Mouse (Mus musculus): ENCODE results near the gene Inava. TPM values are rescaled to one million over a fixed set of nuclear protein-coding genes. Genes with fewer than 3 reads are reported as not detected.

Inava gene
- total and polyA plus RNA-seq, 3 experiments: 0.34 TPM; not detected in 1

GRCm38 (mm10) chr1:136263355-136263754 is 29.3 kb upstream of the Inava start (continued):
- TF ChIP-seq SMC3 (IDR thresholded peaks at IDR 0.05; ENCODE audit: low read depth, low read length): no peak
- no peak for TF ChIP-seq GABPA (IDR thresholded peaks at IDR 0.05; ENCODE audit: insufficient replicate concordance, low read depth, low read length)
- no peak for TF ChIP-seq TBP (conservative IDR thresholded peaks at IDR 0.05; ENCODE audit: low read depth, low read length)
- no peak; a peak in 1 of 4 replicates for TF ChIP-seq CTCF (conservative IDR thresholded peaks at IDR 0.05 in 1 of 2, IDR thresholded peaks at IDR 0.05 in 1 of 2; ENCODE audit: low read depth in 2 of 2, low read length in 2 of 2)
- no peak for TF ChIP-seq ZNF384 (IDR thresholded peaks at IDR 0.05; ENCODE audit: low read depth, low read length)

DNA sequence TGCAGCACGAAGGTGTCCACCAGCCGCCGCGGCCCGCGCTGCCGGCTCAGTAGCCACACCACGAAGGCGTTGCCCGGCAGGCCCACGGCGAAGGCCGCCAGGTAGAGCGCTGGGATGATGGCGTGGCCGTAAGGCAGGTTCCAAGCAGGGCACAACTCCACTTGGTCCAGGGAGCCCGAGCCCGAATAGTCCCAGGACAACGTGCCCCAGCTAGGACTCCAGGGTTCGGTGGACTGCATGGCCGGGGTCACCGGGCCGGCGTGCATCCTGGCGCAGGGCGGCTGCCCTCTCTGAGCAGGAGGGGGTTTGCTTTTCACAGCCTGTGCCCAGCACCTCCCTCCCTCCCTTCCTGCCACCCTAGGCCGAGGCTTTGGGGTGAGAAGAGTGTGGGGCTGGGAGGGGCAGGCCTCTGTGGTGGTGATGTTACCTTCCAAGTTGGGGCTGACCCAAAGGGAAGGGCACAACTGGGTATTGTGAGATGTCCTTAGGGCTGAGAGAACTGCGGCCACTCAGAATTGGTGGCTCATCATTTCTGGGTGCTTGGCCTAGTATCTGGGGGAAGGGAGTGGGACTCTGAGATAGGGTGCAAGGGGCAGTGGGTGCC is 26.7 kb upstream of the Inava start, which contains the start of gene Gpr25:
TSS of gene Gpr25 (minus strand) at position 239 of the 604 bp plus-strand sequence.
- no peak within 1 kb of the TSS for H3K4me3 ChIP-seq (replicated peaks in 1 of 3; ENCODE audit: low read depth in 2 of 3, low read length in 2 of 3, poor library complexity in 1 of 3)
- no peak for DNase-seq (ENCODE audit: extremely low read depth)
- no peaks in the 10 kb centered on the region for H3K79me2 ChIP-seq (replicated peaks; ENCODE audit: control insufficient read depth, extremely low read depth, insufficient read depth, poor library complexity, severe bottlenecking)
- no peak within 1 kb of the TSS for H3K4me2 ChIP-seq (ENCODE audit: insufficient read depth, low read depth, poor library complexity, severe bottlenecking)
- H3K9ac ChIP-seq (ENCODE audit: insufficient read depth, low read depth): no peak within 1 kb of the TSS
- dilution Hi-C loops (cut with MboI; ENCODE audit: extremely low pct_ligation_motif_present, extremely low pct_unique_long_range_greater_than_20kb, low sequenced_read_pairs) (no loop called here), in situ Hi-C loops (cut with MboI; ENCODE audit: low pct_ligation_motif_present, low pct_unique_long_range_greater_than_20kb, low sequenced_read_pairs) (no loop called here)
- H3K27me3 ChIP-seq (replicated peaks): no peaks in the 10 kb centered on the region
- H3K9me3 ChIP-seq (replicated peaks; ENCODE audit: low read length): peaks cover 14% of the 10 kb centered on the region
- H3K4me1 ChIP-seq (ENCODE audit: control insufficient read depth in 1 of 2, insufficient read depth in 2 of 2): peaks cover 34 to 46% of the 10 kb centered on the region in 2 experiments
- H3K36me3 ChIP-seq (replicated peaks in 1 of 2; ENCODE audit: control insufficient read depth in 1 of 2, insufficient read depth in 1 of 2, low read length in 1 of 2): no peaks in the 10 kb centered on the region
- H3K27ac ChIP-seq (ENCODE audit: insufficient read depth, low read depth): no peak within 1 kb of the TSS
- TF ChIP-seq RCOR1 (conservative IDR thresholded peaks at IDR 0.05; ENCODE audit: low read depth, low read length) (no peak), POLR2AphosphoS2 (IDR thresholded peaks at IDR 0.05; ENCODE audit: low read depth, low read length) (no peak), ELF1 (IDR thresholded peaks at IDR 0.05; ENCODE audit: low read depth, low read length) (no peak), SMC3 (IDR thresholded peaks at IDR 0.05; ENCODE audit: low read depth, low read length) (no peak), TBP (conservative IDR thresholded peaks at IDR 0.05; ENCODE audit: low read depth, low read length) (no peak), TCF12 (IDR thresholded peaks at IDR 0.05; ENCODE audit: low read depth, low read length) (no peak), POLR2A (IDR thresholded peaks at IDR 0.05; ENCODE audit: low read depth, low read length) (no peak), EP300 (IDR thresholded peaks at IDR 0.05; ENCODE audit: low read length) (no peak), MXI1 (IDR thresholded peaks at IDR 0.05; ENCODE audit: low read depth, low read length) (no peak), NRF1 (IDR thresholded peaks at IDR 0.05; ENCODE audit: low read depth, low read length) (no peak)

DNA sequence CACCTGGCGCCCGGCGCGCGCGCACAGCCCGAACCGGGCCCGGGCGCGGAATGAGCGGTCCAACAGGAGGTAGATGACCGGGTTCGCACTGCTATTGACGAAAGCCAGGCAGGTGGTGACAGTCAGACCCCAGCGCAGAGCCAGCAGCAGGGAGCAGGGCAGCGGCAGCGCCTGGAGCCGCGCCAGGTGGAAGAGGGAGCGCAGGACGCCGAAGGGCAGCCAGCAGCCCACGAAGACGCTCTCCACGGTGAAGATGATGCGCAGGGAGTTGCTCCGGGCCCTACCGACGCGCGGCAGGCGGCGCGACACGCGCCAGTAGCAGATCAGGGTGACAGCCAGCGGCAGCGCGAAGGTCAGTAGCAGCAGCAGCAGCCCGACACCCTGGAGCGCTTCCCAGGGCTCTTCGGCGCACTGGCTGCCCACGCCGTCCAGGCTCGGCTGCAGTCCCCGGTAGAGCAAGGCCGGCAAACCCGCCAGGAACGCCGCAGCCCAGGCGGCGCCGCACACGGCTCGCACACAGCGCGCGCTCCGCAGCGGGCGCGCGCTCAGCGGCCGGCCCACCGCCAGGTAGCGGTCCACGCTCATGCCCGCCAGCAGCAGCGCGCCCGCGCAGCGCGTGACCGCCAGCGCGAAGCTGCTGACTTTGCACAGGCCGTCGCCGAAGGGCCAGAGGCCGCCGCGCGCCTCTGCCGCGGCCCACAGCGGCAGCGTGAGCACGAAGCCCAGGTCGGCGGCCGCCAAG is 26.0 kb upstream of the Inava start:
- H3K36me3 ChIP-seq (replicated peaks in 1 of 2; ENCODE audit: control insufficient read depth in 1 of 2, insufficient read depth in 1 of 2, low read length in 1 of 2): no peaks in the 10 kb centered on the region
- DNase-seq (ENCODE audit: extremely low read depth): no peak
- no peak overlapping the region for H3K27ac ChIP-seq (ENCODE audit: insufficient read depth, low read depth)
- no peaks in the 10 kb centered on the region for H3K27me3 ChIP-seq (replicated peaks)
- H3K79me2 ChIP-seq (replicated peaks; ENCODE audit: control insufficient read depth, extremely low read depth, insufficient read depth, poor library complexity, severe bottlenecking): no peaks in the 10 kb centered on the region
- in situ Hi-C loops (cut with MboI; ENCODE audit: low pct_ligation_motif_present, low pct_unique_long_range_greater_than_20kb, low sequenced_read_pairs): no loop called here
- dilution Hi-C loops (cut with MboI; ENCODE audit: extremely low pct_ligation_motif_present, extremely low pct_unique_long_range_greater_than_20kb, low sequenced_read_pairs): no loop called here
- H3K4me1 ChIP-seq (ENCODE audit: control insufficient read depth in 1 of 2, insufficient read depth in 2 of 2): peaks cover 37 to 50% of the 10 kb centered on the region in 2 experiments
- H3K4me3 ChIP-seq (replicated peaks in 1 of 3; ENCODE audit: low read depth in 2 of 3, low read length in 2 of 3, poor library complexity in 1 of 3): no peak overlapping the region
- no peak overlapping the region for H3K9ac ChIP-seq (ENCODE audit: insufficient read depth, low read depth)
- TF ChIP-seq TCF12 (IDR thresholded peaks at IDR 0.05; ENCODE audit: low read depth, low read length) (no peak), MAX (IDR thresholded peaks at IDR 0.05; ENCODE audit: low read length) (no peak)
- H3K9me3 ChIP-seq (replicated peaks; ENCODE audit: low read length): peaks cover 14% of the 10 kb centered on the region
- H3K4me2 ChIP-seq (ENCODE audit: insufficient read depth, low read depth, poor library complexity, severe bottlenecking): no peak overlapping the region
